Mouse (Mus musculus) cerebellum, postnatal 10 days (tissue): ENCODE data around the gene St14.

Experiments
- DNase-seq, 2 experiments: peaks; one replicate each; pipeline ENCODE4 v3.0.0; 2021; ENCODE audit warnings: mixed read lengths in 2 of 2

St14 gene

GRCm38 (mm10) chr9:31120533-31120915 lies 11.1 kb downstream of the St14 start:
- DNase-seq: no peak

- DNase-seq: peak in 1 of 2 experiments; percentile 10
Observed at GRCm38 (mm10) chr9:31119882-31120532, 11.6 kb downstream of the St14 start.

GRCm38 (mm10) chr9:31119405-31119804 lies 12.2 kb downstream of the St14 start:
- no peak for DNase-seq

GRCm38 (mm10) chr9:31118520-31119298 lies 12.9 kb downstream of the St14 start:
- DNase-seq: no peak

- no peak for DNase-seq
Observed at GRCm38 (mm10) chr9:31117488-31117887, 14.2 kb downstream of the St14 start.

GRCm38 (mm10) chr9:31117088-31117487 lies 14.6 kb downstream of the St14 start:
- DNase-seq: no peak

GRCm38 (mm10) chr9:31115586-31115985 lies 16.1 kb downstream of the St14 start:
- DNase-seq: no peak

GRCm38 (mm10) chr9:31108464-31108863 lies 23.2 kb downstream of the St14 start:
- DNase-seq: no peak

GRCm38 (mm10) chr9:31098118-31098517 lies 33.5 kb downstream of the St14 start:
- DNase-seq: no peak

- DNase-seq: peak; percentile 68 to 70
Observed at GRCm38 (mm10) chr9:31097088-31098082, 34.3 kb downstream of the St14 start.

- no peak for DNase-seq
Observed at GRCm38 (mm10) chr9:31092833-31093195, 38.8 kb downstream of the St14 start.

GRCm38 (mm10) chr9:31092111-31092832 lies 39.4 kb downstream of the St14 start:
- DNase-seq: no peak

- DNase-seq: peak in 1 of 2 experiments; percentile 42
Observed at GRCm38 (mm10) chr9:31091162-31091581, 40.5 kb downstream of the St14 start.

GRCm38 (mm10) chr9:31090081-31091023 lies 41.3 kb downstream of the St14 start:
- peak in 1 of 2 experiments; percentile 30 for DNase-seq

- DNase-seq: no peak
Observed at GRCm38 (mm10) chr9:31089541-31089940, 42.1 kb downstream of the St14 start.

GRCm38 (mm10) chr9:31088883-31089282 lies 42.8 kb downstream of the St14 start:
- DNase-seq: no peak

- DNase-seq: no peak
Observed at GRCm38 (mm10) chr9:31088116-31088515, 43.5 kb downstream of the St14 start.

- DNase-seq: peak; percentile 45 to 61
Observed at GRCm38 (mm10) chr9:31087466-31087865, 44.2 kb downstream of the St14 start.

GRCm38 (mm10) chr9:31086754-31087145 lies 44.9 kb downstream of the St14 start:
- DNase-seq: no peak

GRCm38 (mm10) chr9:31086085-31086753 lies 45.4 kb downstream of the St14 start:
- DNase-seq: peak; percentile 89 to 93

- no peak for DNase-seq
Observed at GRCm38 (mm10) chr9:31085556-31085955, 46.1 kb downstream of the St14 start.
